Mouse (Mus musculus) testis, adult 2 months (tissue): ENCODE measurements around the gene Atl2. TPM values are rescaled to one million over a fixed set of nuclear protein-coding genes. Genes with fewer than 3 reads are reported as not detected.

Experiments used
- H3K27ac ChIP-seq: fragments of 200-500 bp; 2 replicates; pipeline ENCODE4 v1.5.1; 2012; ENCODE audit warnings: low read depth, low read length; ENCODE audit not compliant: control insufficient read depth, insufficient read depth
- H3K27me3 ChIP-seq: fragments of 200-500 bp; 2 replicates; pipeline ENCODE4 v1.6.1; 2012; ENCODE audit warnings: mild to moderate bottlenecking, low read length, moderate library complexity; ENCODE audit not compliant: control insufficient read depth, insufficient read depth
- H3K36me3 ChIP-seq: fragments of 200-500 bp; 2 replicates; pipeline ENCODE4 v1.6.1; 2012; ENCODE audit warnings: mild to moderate bottlenecking, low read length; ENCODE audit not compliant: control insufficient read depth, insufficient read depth
- H3K4me1 ChIP-seq: fragments of 200-500 bp; 2 replicates; pipeline ENCODE4 v1.6.1; 2012; ENCODE audit warnings: low read length; ENCODE audit not compliant: control insufficient read depth, insufficient read depth
- H3K4me3 ChIP-seq: fragments of 200-500 bp; 2 replicates; pipeline ENCODE4 v1.5.1; 2012; ENCODE audit warnings: low read depth, mild to moderate bottlenecking, low read length, moderate library complexity, mixed read lengths; ENCODE audit not compliant: control insufficient read depth
- CTCF ChIP-seq: fragments of 200-500 bp; IDR thresholded peaks from 2 replicates; pipeline ENCODE4 v1.5.1; 2012; ENCODE audit warnings: low read depth, mild to moderate bottlenecking, inconsistent platforms, low read length, moderate library complexity; ENCODE audit not compliant: control insufficient read depth, insufficient read depth, insufficient replicate concordance
- POLR2A ChIP-seq: fragments of 200-500 bp; IDR thresholded peaks from 2 replicates; pipeline ENCODE4 v1.6.1; 2012; ENCODE audit warnings: low read depth, mild to moderate bottlenecking, inconsistent platforms, low read length, moderate library complexity; ENCODE audit not compliant: control insufficient read depth
- polyA plus RNA-seq: library from polyadenylated mRNA; depleted of rRNA; stranded (reverse); fragments of >200 nt; gene quantifications from 2 replicates; pipeline ENCODE4 v1.2.3, GENCODE M21; 2012

Atl2 gene
- polyA plus RNA-seq, 1 experiment = 19.9 TPM

DNA sequence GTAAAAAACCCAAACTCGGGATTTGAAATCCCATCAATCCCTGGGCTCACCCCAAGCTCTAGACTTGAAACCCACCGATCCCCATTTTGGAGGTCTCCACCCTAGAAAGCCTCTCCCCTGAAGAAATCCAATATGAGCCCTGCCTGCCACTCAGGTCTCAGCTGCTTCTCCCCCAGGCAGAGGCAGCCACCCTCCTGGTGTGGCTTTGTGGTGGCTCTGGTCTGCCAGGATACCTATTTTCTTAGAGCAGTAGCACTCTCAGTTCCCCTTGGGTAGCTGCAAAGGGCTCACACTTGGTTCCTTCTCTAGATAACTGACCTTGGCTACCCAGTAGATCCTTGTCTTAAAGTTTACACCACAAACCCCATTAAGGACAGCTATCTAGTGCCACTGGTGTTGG, 31.2 kb upstream of the Atl2 start:
- H3K27ac ChIP-seq = no peak overlapping the region
- H3K27me3 ChIP-seq = no peaks in the 10 kb centered on the region

DNA sequence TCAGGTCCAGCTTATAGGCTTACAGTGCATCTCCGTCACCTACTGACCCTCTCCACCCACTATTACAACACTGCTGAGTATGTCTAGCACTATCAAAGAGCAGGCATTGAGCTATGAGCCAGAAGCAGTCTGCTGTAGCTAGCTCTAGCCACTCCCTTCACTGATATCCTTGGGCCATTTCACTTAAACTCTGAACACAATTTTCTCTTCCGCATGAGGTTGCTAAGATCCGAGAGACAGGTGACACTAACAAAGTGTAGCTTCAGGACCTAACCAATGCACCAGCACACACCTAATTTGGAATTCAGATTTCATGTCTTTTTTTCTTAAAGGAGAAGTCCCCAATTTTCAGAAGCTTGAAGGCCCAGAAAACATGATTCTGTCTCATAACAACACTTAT, 30.6 kb upstream of the Atl2 start:
- Histone ChIP-seq H3K4me1 (no peaks in the 10 kb centered on the region), H3K27ac (no peak overlapping the region), H3K36me3 (no peaks in the 10 kb centered on the region), H3K27me3 (no peaks in the 10 kb centered on the region), H3K4me3 (no peak overlapping the region)
- TF ChIP-seq POLR2A (no peak), CTCF (no peak)

More for the DNA sequence above, 31.2 kb upstream of the Atl2 start:
- H3K4me3 ChIP-seq = no peak overlapping the region
- no peak for TF ChIP-seq POLR2A
- TF ChIP-seq CTCF = no peak
- H3K4me1 ChIP-seq = no peaks in the 10 kb centered on the region
- H3K36me3 ChIP-seq = no peaks in the 10 kb centered on the region

DNA sequence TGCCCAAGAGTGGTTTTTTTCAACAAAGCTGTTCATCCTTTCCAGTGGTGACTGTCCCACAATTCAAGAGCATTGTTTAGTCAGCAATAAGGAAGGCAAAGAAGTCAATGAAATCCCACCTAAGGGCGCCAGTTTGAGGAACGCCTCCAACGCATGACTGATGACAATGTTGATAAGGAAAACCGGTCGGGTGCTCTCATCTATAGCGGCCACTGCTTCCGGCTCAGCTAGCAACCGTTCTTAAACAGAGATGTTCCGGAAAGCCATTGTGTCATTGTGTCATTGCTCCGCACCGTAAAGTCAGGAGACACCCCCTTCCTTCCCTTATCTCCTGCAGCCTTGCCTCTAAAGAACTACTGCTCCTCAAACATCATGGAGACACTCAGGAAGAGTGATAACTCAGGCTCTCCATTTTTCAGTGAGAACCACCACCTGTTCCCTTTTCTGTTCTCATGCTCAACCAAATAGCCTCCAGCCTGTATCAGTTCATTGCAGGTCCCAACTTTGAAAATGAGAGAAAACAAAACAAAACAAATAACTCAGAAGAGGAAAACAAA, 30.0 kb upstream of the Atl2 start:
- TF ChIP-seq POLR2A (no peak), CTCF (no peak)
- H3K4me1 ChIP-seq = no peaks in the 10 kb centered on the region
- H3K36me3 ChIP-seq = no peaks in the 10 kb centered on the region
- no peak overlapping the region for H3K27ac ChIP-seq
- H3K4me3 ChIP-seq = no peak overlapping the region
- H3K27me3 ChIP-seq = no peaks in the 10 kb centered on the region

DNA sequence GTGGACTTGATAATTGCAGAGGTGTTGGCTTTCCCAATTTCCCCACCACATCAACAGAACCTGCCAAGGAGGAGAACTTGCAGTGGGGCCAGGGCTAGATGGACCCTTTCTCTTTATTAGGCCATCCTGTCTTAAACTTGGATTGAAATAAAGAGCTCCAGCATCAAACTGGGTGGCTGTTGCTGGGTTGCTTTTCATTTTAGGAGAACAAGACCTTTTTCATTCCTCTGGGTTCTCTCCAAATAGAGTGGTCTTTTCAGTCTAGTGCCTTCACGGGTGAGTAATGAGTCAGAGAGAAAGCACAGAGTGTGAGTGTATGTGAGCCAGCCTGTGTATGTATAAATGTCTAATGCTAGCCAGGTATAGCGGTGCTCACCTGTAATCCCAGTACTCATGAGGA, 24.4 kb upstream of the Atl2 start:
- Histone ChIP-seq H3K27me3 (no peaks in the 10 kb centered on the region), H3K27ac (no peak overlapping the region)

DNA sequence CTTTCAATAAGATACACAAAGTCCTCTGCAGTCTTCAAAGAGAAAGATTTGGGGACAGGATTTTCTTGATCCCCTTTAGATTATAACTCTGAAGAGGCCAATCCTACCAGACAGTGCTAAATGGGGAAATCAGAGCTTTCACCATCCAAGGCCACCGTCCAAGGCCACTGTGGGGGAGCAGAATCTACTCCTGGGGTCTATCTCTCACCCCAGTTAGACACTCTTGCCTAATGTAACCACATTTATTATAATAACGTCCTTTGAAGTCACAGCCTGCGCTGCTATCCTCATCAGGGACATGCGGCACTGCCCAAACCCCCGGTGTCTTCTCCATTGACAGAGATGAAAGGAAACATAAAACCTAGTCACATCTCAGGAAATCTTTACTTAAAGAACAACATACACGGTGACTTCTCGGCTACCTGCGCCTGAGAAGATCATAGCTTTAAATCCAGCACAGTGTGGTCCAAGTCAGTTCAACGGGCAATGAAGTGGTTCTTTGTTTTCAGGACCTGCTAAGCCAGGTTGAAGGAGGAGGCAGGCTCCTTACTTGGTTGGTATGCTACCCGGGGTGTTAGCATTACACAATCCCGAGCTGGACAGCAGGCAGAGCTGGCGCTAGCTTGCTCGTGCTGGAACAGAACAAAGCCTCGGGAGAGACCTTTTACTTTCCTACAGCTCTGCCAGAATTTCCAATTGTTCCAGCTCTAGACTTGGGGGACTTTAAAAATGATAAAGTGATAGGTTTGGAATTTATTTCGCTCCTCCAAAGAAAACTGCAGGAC, 23.8 kb upstream of the Atl2 start:
- no peaks in the 10 kb centered on the region for H3K36me3 ChIP-seq
- peak overlapping the region; percentile 50; the same call in 1 of the 2 replicates for H3K27ac ChIP-seq
- no peak for TF ChIP-seq CTCF
- no peak for TF ChIP-seq POLR2A
- peaks cover 4% of the 10 kb centered on the region for H3K4me1 ChIP-seq
- H3K27me3 ChIP-seq = no peaks in the 10 kb centered on the region
- H3K4me3 ChIP-seq = no peak overlapping the region

More for the DNA sequence above, 24.4 kb upstream of the Atl2 start:
- TF ChIP-seq CTCF = no peak
- TF ChIP-seq POLR2A = no peak
- peaks cover 4% of the 10 kb centered on the region for H3K4me1 ChIP-seq
- H3K4me3 ChIP-seq = no peak overlapping the region
- H3K36me3 ChIP-seq = no peaks in the 10 kb centered on the region

GRCm38 (mm10) chr17:79918484-79919004, 22.6 kb upstream of the Atl2 start:
- TF ChIP-seq CTCF (no peak), POLR2A (peak; percentile 31; the same call in 1 of the 2 replicates)
- Histone ChIP-seq H3K27ac (no peak overlapping the region), H3K36me3 (no peaks in the 10 kb centered on the region), H3K4me1 (peaks cover 4% of the 10 kb centered on the region), H3K27me3 (no peaks in the 10 kb centered on the region), H3K4me3 (no peak overlapping the region)

DNA sequence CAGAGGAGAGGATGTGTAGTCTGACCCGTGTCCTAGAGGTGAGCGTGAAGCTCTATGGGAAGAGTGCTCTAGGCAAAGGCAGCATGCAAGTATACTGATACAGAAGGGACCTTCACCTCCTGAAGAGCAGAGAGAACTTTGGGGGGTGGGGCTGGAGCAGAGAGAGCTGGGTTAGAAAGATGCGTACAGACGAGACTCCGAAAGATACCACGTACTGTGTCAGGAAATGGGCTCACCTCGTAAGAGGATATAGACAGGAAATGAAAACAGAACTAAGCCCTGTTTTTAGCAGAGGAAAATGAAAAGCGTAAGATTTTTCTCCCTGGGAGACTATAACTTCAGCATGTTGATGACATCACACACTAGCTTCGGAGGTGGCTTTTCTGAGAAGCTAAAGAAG, 21.1 kb upstream of the Atl2 start:
- Histone ChIP-seq H3K4me1 (peaks cover 4% of the 10 kb centered on the region), H3K27me3 (no peaks in the 10 kb centered on the region), H3K4me3 (no peak overlapping the region), H3K27ac (no peak overlapping the region), H3K36me3 (no peaks in the 10 kb centered on the region)
- TF ChIP-seq CTCF (no peak), POLR2A (no peak)
